Mouse (Mus musculus) midbrain, postnatal 0 days (tissue): ENCODE results near the gene Ets2. TPM values are rescaled to one million over a fixed set of nuclear protein-coding genes. Genes with fewer than 3 reads are reported as not detected.
"Not testable (repeated sequence)": the region's sequence is repeated elsewhere in the genome, so short reads cannot be mapped to it uniquely, and the experiment has no call there.

Experiments
- ATAC-seq: fragments of 200-750 bp; cut with Nextera tagmentation; 2 replicates; pipeline ENCODE4 v1.8.0; 2017; ENCODE audit warnings: moderate number of reproducible peaks, mild to moderate bottlenecking, moderate TSS enrichment, moderate library complexity; ENCODE audit not compliant: low FRiP score
- DNase-seq: peaks from one replicate; pipeline ENCODE4 v3.0.0-alpha.2; 2015; ENCODE audit warnings: low spot score
- H3K27ac ChIP-seq: fragments of 300-500 bp; sonication (generic); 2 replicates; pipeline ENCODE4 v1.5.1; 2014; ENCODE audit warnings: low read depth, mild to moderate bottlenecking, low read length, mixed read lengths
- H3K27me3 ChIP-seq: fragments of 300-500 bp; sonication (generic); 2 replicates; pipeline ENCODE4 v1.6.1; 2014; ENCODE audit warnings: low read length, control low read depth, mixed read lengths; ENCODE audit not compliant: insufficient read depth
- H3K36me3 ChIP-seq: fragments of 300-500 bp; sonication (generic); 2 replicates; pipeline ENCODE4 v1.6.1; 2014; ENCODE audit warnings: low read length, control low read depth, mixed read lengths; ENCODE audit not compliant: insufficient read depth
- H3K4me1 ChIP-seq: fragments of 300-500 bp; sonication (generic); 2 replicates; pipeline ENCODE4 v1.6.1; 2014; ENCODE audit warnings: mild to moderate bottlenecking, control low read depth, antibody characterized with exemption, low read length, mixed read lengths; ENCODE audit not compliant: insufficient read depth
- H3K4me2 ChIP-seq: fragments of 300-500 bp; sonication (generic); 2 replicates; pipeline ENCODE4 v1.6.1; 2014; ENCODE audit warnings: low read depth, mild to moderate bottlenecking, low read length, mixed read lengths; ENCODE audit not compliant: poor library complexity, severe bottlenecking
- H3K4me3 ChIP-seq: fragments of 300-500 bp; sonication (generic); 2 replicates; pipeline ENCODE4 v1.5.1; 2014; ENCODE audit warnings: low read depth, mild to moderate bottlenecking, low read length, moderate library complexity
- H3K9ac ChIP-seq: fragments of 300-500 bp; sonication (generic); replicated peaks from 2 replicates; pipeline ENCODE4 v1.6.1; 2014; ENCODE audit warnings: mild to moderate bottlenecking, low read length, moderate library complexity, mixed read lengths; ENCODE audit not compliant: poor library complexity, severe bottlenecking
- H3K9me3 ChIP-seq: fragments of 300-500 bp; sonication (generic); 2 replicates; pipeline ENCODE4 v1.6.1; 2016; ENCODE audit warnings: low read length, control low read depth
- CTCF ChIP-seq: IDR thresholded peaks from 2 replicates; pipeline ENCODE4 v1.5.1; 2016; ENCODE audit warnings: antibody characterized with exemption, mild to moderate bottlenecking
- WGBS: fragments of 180-500 bp; shearing (Covaris S2); extraction: QIAGEN DNeasy Blood & Tissue Kit; methylation state at CpG from one replicate; pipeline ENCODE4 v1.1.7; 2014; 5-methylcytosine and 5-hydroxymethylcytosine counted together
- polyA plus RNA-seq: library from polyadenylated mRNA; unstranded; fragments of >200 nt; fragmentation: Nextera tagmentation; extraction: Ambion mirVana; gene quantifications from 2 replicates; pipeline ENCODE4 v1.2.1, GENCODE M21; 2015
- total RNA-seq: library from RNA; depleted of rRNA; stranded (reverse); fragments of >200 nt; gene quantifications from 2 replicates; pipeline ENCODE4 v1.2.3, GENCODE M21; 2014

Ets2 gene
- total and polyA plus RNA-seq, 2 experiments from 2014 or later: 16.5 to 19.0 TPM

- Histone ChIP-seq H3K27ac (no peak overlapping the region), H3K4me2 (no peak overlapping the region), H3K4me3 (no peak overlapping the region), H3K9ac (no peak overlapping the region), H3K4me1 (0 out of 2 replicates have a peak, but pooled peaks cover 4% of the 10 kb centered on the region), H3K27me3 (no peaks in the 10 kb centered on the region), H3K36me3 (no peaks in the 10 kb centered on the region), H3K9me3 (no peaks in the 10 kb centered on the region)
- WGBS: 91% methylated on average over 8 of the region's 8 CpGs
- TF ChIP-seq CTCF: no peak
- ATAC-seq (no peak), DNase-seq (no peak)
Measured at GRCm38 (mm10) chr16:95759151-95759987, 57.5 kb downstream of the Ets2 start.

DNA sequence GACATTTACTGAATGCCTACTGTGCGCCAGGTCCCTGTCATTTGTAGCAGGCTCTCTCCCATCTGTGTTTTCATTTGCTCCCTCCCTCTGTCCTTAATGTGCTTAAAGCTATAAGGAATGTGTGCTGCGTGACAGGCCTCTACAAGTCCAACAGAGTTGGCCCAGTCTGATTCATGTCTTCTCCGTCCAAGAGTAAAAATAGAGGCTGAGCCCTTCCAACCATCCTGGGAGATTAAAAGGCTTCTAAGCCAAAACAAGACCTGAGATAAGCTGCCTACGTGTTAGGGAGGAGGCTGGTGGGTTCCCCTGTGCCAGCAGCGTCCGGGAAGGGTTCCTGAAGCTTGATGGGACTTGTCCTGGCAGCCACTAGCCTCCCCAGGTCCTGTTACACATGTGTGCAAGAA lies 58.1 kb downstream of the Ets2 start:
- Histone ChIP-seq H3K4me1 (0 out of 2 replicates have a peak, but pooled peaks cover 4% of the 10 kb centered on the region), H3K4me2 (no peak overlapping the region), H3K9me3 (no peaks in the 10 kb centered on the region), H3K36me3 (no peaks in the 10 kb centered on the region), H3K27ac (no peak overlapping the region), H3K9ac (no peak overlapping the region), H3K27me3 (no peaks in the 10 kb centered on the region), H3K4me3 (no peak overlapping the region)
- no peak for DNase-seq
- TF ChIP-seq CTCF: no peak
- no peak for ATAC-seq
- WGBS: 73% methylated on average over 6 of the region's 6 CpGs

DNA sequence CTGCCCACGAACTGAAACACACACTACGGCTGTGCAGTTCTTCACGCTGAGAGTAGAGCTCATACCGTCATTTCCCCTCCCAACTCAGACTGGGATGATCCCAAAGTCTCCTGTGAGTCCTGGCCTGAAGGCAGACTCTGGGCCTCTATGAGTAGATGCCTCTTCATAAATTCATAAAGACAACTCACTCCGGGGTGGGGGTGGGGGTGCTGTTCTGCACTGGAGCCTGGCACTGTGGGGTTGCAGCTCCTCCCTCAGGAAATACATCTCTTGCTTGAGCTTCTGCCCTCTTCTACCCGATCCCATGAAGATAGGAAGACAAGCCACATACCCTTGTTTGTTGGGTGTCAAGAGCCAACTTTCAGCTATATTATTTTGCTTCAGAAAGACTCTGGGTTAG lies 59.9 kb downstream of the Ets2 start:
- Histone ChIP-seq H3K4me2 (no peak overlapping the region), H3K9ac (no peak overlapping the region), H3K4me3 (no peak overlapping the region), H3K4me1 (0 out of 2 replicates have a peak, but pooled peaks cover 4% of the 10 kb centered on the region), H3K27me3 (no peaks in the 10 kb centered on the region), H3K27ac (no peak overlapping the region), H3K9me3 (no peaks in the 10 kb centered on the region), H3K36me3 (no peaks in the 10 kb centered on the region)
- ATAC-seq (no peak), DNase-seq (no peak)
- no peak for TF ChIP-seq CTCF
- 75% methylated on average over 6 of the region's 6 CpGs for WGBS

DNA sequence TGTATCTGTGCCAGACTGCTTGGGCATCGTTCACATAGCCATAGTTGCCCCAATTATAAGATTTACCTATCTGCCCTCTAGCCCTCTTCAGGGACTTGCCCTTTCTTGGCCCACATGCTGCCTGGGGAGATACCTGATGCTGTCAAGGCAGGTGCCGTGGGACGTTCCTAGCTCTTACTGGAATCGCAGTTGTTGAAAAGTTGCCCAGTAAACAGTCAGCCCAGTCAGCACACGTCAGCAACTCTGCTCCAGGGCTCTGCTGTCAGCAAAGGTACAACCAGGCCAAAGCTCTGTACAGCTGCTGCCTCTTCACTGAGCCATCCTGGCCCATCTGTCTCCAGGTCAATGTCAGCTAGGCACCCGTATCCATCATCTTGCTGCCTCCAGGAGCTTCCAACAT lies 61.3 kb downstream of the Ets2 start:
- H3K27ac ChIP-seq: no peak overlapping the region
- H3K27me3 ChIP-seq: no peaks in the 10 kb centered on the region
- DNase-seq (no peak), ATAC-seq (no peak)
- H3K4me2 ChIP-seq: no peak overlapping the region
- TF ChIP-seq CTCF: no peak
- WGBS: 92% methylated on average over 6 of the region's 6 CpGs
- H3K9me3 ChIP-seq: no peaks in the 10 kb centered on the region
- H3K9ac ChIP-seq: no peak overlapping the region
- H3K36me3 ChIP-seq: no peaks in the 10 kb centered on the region
- H3K4me3 ChIP-seq: no peak overlapping the region
- 0 out of 2 replicates have a peak, but pooled peaks cover 4% of the 10 kb centered on the region for H3K4me1 ChIP-seq

DNA sequence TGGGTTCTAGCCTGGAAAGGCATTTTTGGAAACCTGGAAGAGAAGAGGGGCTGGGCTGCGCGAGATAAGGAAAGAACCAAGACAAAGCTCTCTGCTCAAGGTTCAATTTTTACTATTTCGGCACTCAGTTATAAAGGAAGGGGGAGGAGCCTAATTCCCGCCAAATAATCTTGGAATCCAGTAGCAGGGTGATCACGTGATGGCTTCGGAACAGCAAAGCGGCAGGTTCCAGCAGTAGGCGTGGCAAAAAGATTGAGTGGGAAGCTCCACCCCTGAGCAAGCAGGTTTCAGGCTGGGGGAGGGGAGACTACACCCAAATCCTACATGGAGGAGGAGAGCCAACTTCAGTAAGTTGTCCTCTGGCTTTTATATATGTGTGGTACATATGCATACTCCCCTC lies 62.2 kb downstream of the Ets2 start:
- not testable (repeated sequence) for H3K27ac ChIP-seq, H3K9ac ChIP-seq
- WGBS: 82% methylated on average over 8 of the region's 8 CpGs

DNA sequence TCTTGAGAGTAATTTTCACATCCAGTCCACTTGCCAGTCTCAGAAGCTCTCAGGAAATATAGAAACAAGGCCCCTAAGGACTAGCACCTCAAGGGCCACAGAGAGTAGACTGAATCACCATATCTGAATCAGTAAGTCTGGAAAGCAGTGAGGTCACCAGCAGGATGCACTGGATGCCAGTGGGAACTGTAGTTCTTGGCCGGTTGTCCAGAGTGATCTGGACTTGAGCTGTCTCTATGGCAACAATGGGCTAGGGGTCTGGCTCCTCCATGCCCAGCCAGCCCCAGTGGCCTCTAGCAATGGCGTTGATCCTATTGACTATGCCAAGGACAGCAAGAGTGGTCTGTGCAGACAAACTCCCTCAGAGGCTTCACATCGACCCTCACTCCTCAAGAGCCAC lies 64.3 kb downstream of the Ets2 start:
- no peak overlapping the region for H3K27ac ChIP-seq
- ATAC-seq (no peak), DNase-seq (peak; percentile 54)
- no peak for TF ChIP-seq CTCF
- H3K9me3 ChIP-seq: no peaks in the 10 kb centered on the region
- no peaks in the 10 kb centered on the region for H3K36me3 ChIP-seq
- whole genome bisulfite sequencing: 55% methylated on average over 3 of the region's 3 CpGs
- no peaks in the 10 kb centered on the region for H3K27me3 ChIP-seq
- peaks cover 7% of the 10 kb centered on the region; the same call in 1 of the 2 replicates for H3K4me1 ChIP-seq
- no peak overlapping the region for H3K9ac ChIP-seq
- H3K4me3 ChIP-seq: no peak overlapping the region
- H3K4me2 ChIP-seq: no peak overlapping the region

More for the DNA sequence above, 62.2 kb downstream of the Ets2 start:
- not testable (repeated sequence) for H3K9me3 ChIP-seq, ATAC-seq, H3K4me2 ChIP-seq, H3K27me3 ChIP-seq, H3K4me1 ChIP-seq, H3K36me3 ChIP-seq, H3K4me3 ChIP-seq, DNase-seq
